Mouse (Mus musculus): ENCODE data around the gene Bcl2l13. TPM values are rescaled to one million over a fixed set of nuclear protein-coding genes. Genes with fewer than 3 reads are reported as not detected.

Bcl2l13 gene
- polyA plus RNA-seq, 1 experiment = 18.0 TPM

- Histone ChIP-seq H3K4me1 (ENCODE audit: control insufficient read depth, insufficient read depth, insufficient read length) (no peaks in the 10 kb centered on the region), H3K27ac (ENCODE audit: insufficient read depth, low read length) (no peak overlapping the region), H3K36me3 (ENCODE audit: control insufficient read depth, insufficient read depth, low read length) (peaks cover 45% of the 10 kb centered on the region), H3K4me3 (ENCODE audit: extremely low read depth, insufficient read depth, insufficient read length) (no peak overlapping the region), H3K27me3 (ENCODE audit: control insufficient read depth, insufficient read depth, low read length) (no peaks in the 10 kb centered on the region)
- TF ChIP-seq CTCF (IDR thresholded peaks at IDR 0.05; ENCODE audit: extremely low read depth, insufficient read depth, insufficient read length, insufficient replicate concordance) (no peak), POLR2A (IDR thresholded peaks at IDR 0.05; ENCODE audit: low read depth, low read length) (no peak)
- 84% methylated on average over 9 of the region's 9 CpGs for WGBS
- DNase-seq (ENCODE audit: low read depth in 1 of 2, low spot score in 2 of 2) = no peak
Measured at GRCm38 (mm10) chr6:120894524-120894923, 58.5 kb downstream of the Bcl2l13 start.

- TF ChIP-seq POLR2A (IDR thresholded peaks at IDR 0.05; ENCODE audit: low read depth, low read length) = no peak
- peak; percentile 85; the same call in 1 of the 2 replicates for TF ChIP-seq CTCF (IDR thresholded peaks at IDR 0.05; ENCODE audit: extremely low read depth, insufficient read depth, insufficient read length, insufficient replicate concordance)
Measured at GRCm38 (mm10) chr6:120898188-120898833, 62.3 kb downstream of the Bcl2l13 start.

GRCm38 (mm10) chr6:120901776-120902645, 66.0 kb downstream of the Bcl2l13 start:
- peaks cover 17% of the 10 kb centered on the region for H3K36me3 ChIP-seq (ENCODE audit: control insufficient read depth, insufficient read depth, low read length)
- no peak overlapping the region for H3K4me3 ChIP-seq (ENCODE audit: extremely low read depth, insufficient read depth, insufficient read length)
- TF ChIP-seq CTCF (IDR thresholded peaks at IDR 0.05; ENCODE audit: extremely low read depth, insufficient read depth, insufficient read length, insufficient replicate concordance) (no peak), POLR2A (IDR thresholded peaks at IDR 0.05; ENCODE audit: low read depth, low read length) (no peak)
- 53% methylated on average over 14 of the region's 14 CpGs for WGBS
- peak in 1 of 2 experiments; percentile 43 for DNase-seq (ENCODE audit: low read depth in 1 of 2, low spot score in 2 of 2)
- peaks cover 10% of the 10 kb centered on the region; the same call in 1 of the 2 replicates for H3K4me1 ChIP-seq (ENCODE audit: control insufficient read depth, insufficient read depth, insufficient read length)
- no peak overlapping the region for H3K27ac ChIP-seq (ENCODE audit: insufficient read depth, low read length)
- no peaks in the 10 kb centered on the region for H3K27me3 ChIP-seq (ENCODE audit: control insufficient read depth, insufficient read depth, low read length)

More at GRCm38 (mm10) chr6:120898188-120898833, 62.3 kb downstream of the Bcl2l13 start:
- peak in 1 of 2 experiments; percentile 38 for DNase-seq (ENCODE audit: low read depth in 1 of 2, low spot score in 2 of 2)
- H3K4me1 ChIP-seq (ENCODE audit: control insufficient read depth, insufficient read depth, insufficient read length) = peaks cover 8% of the 10 kb centered on the region; the same call in 1 of the 2 replicates
- H3K27me3 ChIP-seq (ENCODE audit: control insufficient read depth, insufficient read depth, low read length) = no peaks in the 10 kb centered on the region
- H3K36me3 ChIP-seq (ENCODE audit: control insufficient read depth, insufficient read depth, low read length) = peaks cover 36% of the 10 kb centered on the region
- WGBS = 72% methylated on average over 6 of the region's 6 CpGs
- H3K27ac ChIP-seq (ENCODE audit: insufficient read depth, low read length) = no peak overlapping the region
- no peak overlapping the region for H3K4me3 ChIP-seq (ENCODE audit: extremely low read depth, insufficient read depth, insufficient read length)

- DNase-seq (ENCODE audit: low read depth in 1 of 2, low spot score in 2 of 2) = peak in 1 of 2 experiments; percentile 28
- Histone ChIP-seq H3K4me3 (ENCODE audit: extremely low read depth, insufficient read depth, insufficient read length) (no peak overlapping the region), H3K4me1 (ENCODE audit: control insufficient read depth, insufficient read depth, insufficient read length) (peaks cover 10% of the 10 kb centered on the region; the same call in 1 of the 2 replicates), H3K27ac (ENCODE audit: insufficient read depth, low read length) (no peak overlapping the region), H3K36me3 (ENCODE audit: control insufficient read depth, insufficient read depth, low read length) (peaks cover 11% of the 10 kb centered on the region), H3K27me3 (ENCODE audit: control insufficient read depth, insufficient read depth, low read length) (no peaks in the 10 kb centered on the region)
- 57% methylated on average over 5 of the region's 5 CpGs for WGBS
- TF ChIP-seq CTCF (IDR thresholded peaks at IDR 0.05; ENCODE audit: extremely low read depth, insufficient read depth, insufficient read length, insufficient replicate concordance) (peak; percentile 22; the same call in 1 of the 2 replicates), POLR2A (IDR thresholded peaks at IDR 0.05; ENCODE audit: low read depth, low read length) (no peak)
Measured at GRCm38 (mm10) chr6:120903450-120903912, 67.5 kb downstream of the Bcl2l13 start.

GRCm38 (mm10) chr6:120903961-120904360, 67.9 kb downstream of the Bcl2l13 start:
- no peak for DNase-seq (ENCODE audit: low read depth in 1 of 2, low spot score in 2 of 2)
- Histone ChIP-seq H3K27ac (ENCODE audit: insufficient read depth, low read length) (no peak overlapping the region), H3K27me3 (ENCODE audit: control insufficient read depth, insufficient read depth, low read length) (no peaks in the 10 kb centered on the region), H3K4me3 (ENCODE audit: extremely low read depth, insufficient read depth, insufficient read length) (no peak overlapping the region), H3K4me1 (ENCODE audit: control insufficient read depth, insufficient read depth, insufficient read length) (peaks cover 10% of the 10 kb centered on the region; the same call in 1 of the 2 replicates), H3K36me3 (ENCODE audit: control insufficient read depth, insufficient read depth, low read length) (peaks cover 11% of the 10 kb centered on the region)
- TF ChIP-seq CTCF (IDR thresholded peaks at IDR 0.05; ENCODE audit: extremely low read depth, insufficient read depth, insufficient read length, insufficient replicate concordance) (no peak), POLR2A (IDR thresholded peaks at IDR 0.05; ENCODE audit: low read depth, low read length) (no peak)
- WGBS = 81% methylated on average over 11 of the region's 11 CpGs

- WGBS = 88% methylated on average over 5 of the region's 5 CpGs
- H3K36me3 ChIP-seq (ENCODE audit: control insufficient read depth, insufficient read depth, low read length) = peaks cover 8% of the 10 kb centered on the region
- no peak for DNase-seq (ENCODE audit: low read depth in 1 of 2, low spot score in 2 of 2)
- H3K27me3 ChIP-seq (ENCODE audit: control insufficient read depth, insufficient read depth, low read length) = no peaks in the 10 kb centered on the region
- no peak overlapping the region for H3K27ac ChIP-seq (ENCODE audit: insufficient read depth, low read length)
- H3K4me3 ChIP-seq (ENCODE audit: extremely low read depth, insufficient read depth, insufficient read length) = no peak overlapping the region
- TF ChIP-seq POLR2A (IDR thresholded peaks at IDR 0.05; ENCODE audit: low read depth, low read length) (no peak), CTCF (IDR thresholded peaks at IDR 0.05; ENCODE audit: extremely low read depth, insufficient read depth, insufficient read length, insufficient replicate concordance) (no peak)
- peaks cover 10% of the 10 kb centered on the region; the same call in 1 of the 2 replicates for H3K4me1 ChIP-seq (ENCODE audit: control insufficient read depth, insufficient read depth, insufficient read length)
Measured at GRCm38 (mm10) chr6:120905111-120905510, 69.1 kb downstream of the Bcl2l13 start.

All from spleen, adult 2 months (tissue).